Mouse (Mus musculus): ENCODE measurements around the gene Rbp7. TPM values are rescaled to one million over a fixed set of nuclear protein-coding genes. Genes with fewer than 3 reads are reported as not detected.

Rbp7 gene
- polyA plus RNA-seq, 1 experiment from 2014 or later = not detected

- Histone ChIP-seq H3K4me3 (no peak overlapping the region), H3K4me2 (no peak overlapping the region), H3K27ac (peak overlapping the region; percentile 4; the same call in 1 of the 2 replicates), H3K9me3 (no peaks in the 10 kb centered on the region), H3K27me3 (no peaks in the 10 kb centered on the region), H3K9ac (no peak overlapping the region), H3K36me3 (peaks cover 23% of the 10 kb centered on the region), H3K4me1 (replicated peaks) (peaks cover 44% of the 10 kb centered on the region)
- 90% methylated on average over 12 of the region's 12 CpGs for WGBS
- no peak for ATAC-seq (ENCODE audit: low FRiP score)
Measured at GRCm38 (mm10) chr4:149400878-149401590, 53.7 kb downstream of the Rbp7 start.

Other genes starting within 250 kb of the Rbp7 start
- 155 and 169 TPM in 2 replicates for gene Kif1b, start 147.3 kb downstream of the Rbp7 start, polyA plus RNA-seq (2015; fragmentation: Nextera tagmentation; extraction: Ambion mirVana)
- 56.5 and 59.5 TPM in 2 replicates for gene Ube4b, start 28.2 kb downstream of the Rbp7 start, polyA plus RNA-seq (2015; fragmentation: Nextera tagmentation; extraction: Ambion mirVana)
- gene Tmem274, start 22.4 kb upstream of the Rbp7 start, polyA plus RNA-seq (2015; fragmentation: Nextera tagmentation; extraction: Ambion mirVana) = 0.69 TPM in 1 of 2 replicates, not detected in the other
- 9.2 and 10.3 TPM in 2 replicates for gene Nmnat1, start 30.2 kb upstream of the Rbp7 start, polyA plus RNA-seq (2015; fragmentation: Nextera tagmentation; extraction: Ambion mirVana)
- gene Lzic, start 30.3 kb upstream of the Rbp7 start, polyA plus RNA-seq (2015; fragmentation: Nextera tagmentation; extraction: Ambion mirVana) = 42.4 and 45.1 TPM in 2 replicates
- 85.3 and 85.4 TPM in 2 replicates for gene Ctnnbip1, start 63.3 kb upstream of the Rbp7 start, polyA plus RNA-seq (2015; fragmentation: Nextera tagmentation; extraction: Ambion mirVana)
- 64.6 and 83.6 TPM in 2 replicates for gene Clstn1, start 131.5 kb upstream of the Rbp7 start, polyA plus RNA-seq (2015; fragmentation: Nextera tagmentation; extraction: Ambion mirVana)
- gene Pik3cd, start 247.6 kb upstream of the Rbp7 start, polyA plus RNA-seq (2015; fragmentation: Nextera tagmentation; extraction: Ambion mirVana) = 17.1 and 18.1 TPM in 2 replicates